ENCODE assay signal across 22 mouse cellular contexts in the genomic region with DNA sequence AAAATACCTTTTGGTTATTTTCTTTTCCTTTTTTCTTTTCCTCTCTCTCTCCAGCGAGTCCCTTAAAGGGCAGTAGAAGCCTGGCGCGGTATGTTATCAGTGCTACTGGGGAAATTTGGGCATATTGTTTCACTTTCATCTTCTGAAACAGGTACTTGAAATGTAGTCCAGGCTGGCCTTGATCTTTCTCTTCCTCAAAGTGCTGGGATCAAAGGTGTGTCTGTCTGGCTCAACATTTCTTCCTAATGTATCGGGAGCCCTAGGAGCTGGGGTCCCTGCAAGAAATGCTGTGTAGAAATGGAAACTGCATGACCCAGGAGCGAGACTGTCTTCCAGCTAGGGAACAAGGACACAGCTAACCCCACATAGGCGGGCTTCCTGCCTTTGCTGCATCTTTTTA. TPM values are rescaled to one million over a fixed set of nuclear protein-coding genes. Genes with fewer than 3 reads are reported as not detected.
A peak's percentile ranks its signal among the peaks of the same experiment; 100 is the strongest.
DNase-seq lines count a peak whose midpoint lies in the region; ATAC-seq and TF ChIP-seq lines count a peak whose summit lies in the region.
"Had no signal": no experiment of that assay in that cellular context is flagged by ENCODE, and none has a peak within 500 bp of the region (broad histone marks: within the 10 kb centered on the region; RNA-seq: fewer than 3 reads in every experiment).

No protein-coding gene starts in this region.

- H3K4me1 ChIP-seq in neural tube, embryonic 12.5 days, result peaks cover 21% of the 10 kb centered on the region
- peaks cover 11% of the 10 kb centered on the region for H3K4me1 ChIP-seq in limb, embryonic 14.5 days (ENCODE audit: control insufficient read depth, insufficient read depth, low read length)
- H3K4me1 ChIP-seq in small intestine, adult 2 months (ENCODE audit: control insufficient read depth, insufficient read depth, insufficient read length, low read length), result no peaks in the 10 kb centered on the region
- H3K4me1 ChIP-seq in hindbrain, embryonic 12.5 days, result peaks cover 10% of the 10 kb centered on the region
- H3K4me1 ChIP-seq: heart, embryonic 13.5 days had no signal

- no peak overlapping the region for H3K4me3 ChIP-seq in neural tube, embryonic 12.5 days
- H3K4me3 ChIP-seq in limb, embryonic 14.5 days (replicated peaks; ENCODE audit: low read length), result no peak overlapping the region
- peak overlapping the region; percentile 18; the same call in 1 of the 2 replicates for H3K4me3 ChIP-seq in small intestine, adult 2 months (ENCODE audit: low read depth, low read length)
- H3K4me3 ChIP-seq in hindbrain, embryonic 12.5 days, result no peak overlapping the region
- H3K4me3 ChIP-seq: embryonic facial prominence, embryonic 12.5 days; forebrain, embryonic 13.5 days; gastrocnemius, adult 2 months; heart, embryonic 13.5 days had no signal

- no peak overlapping the region for H3K9ac ChIP-seq in neural tube, embryonic 12.5 days
- no peak overlapping the region for H3K9ac ChIP-seq in limb, embryonic 14.5 days (ENCODE audit: low read depth, low read length, severe bottlenecking)
- H3K9ac ChIP-seq in hindbrain, embryonic 12.5 days, result no peak overlapping the region
- H3K9ac ChIP-seq: embryonic facial prominence, embryonic 12.5 days; forebrain, embryonic 13.5 days; heart, embryonic 13.5 days; hindbrain, embryonic 14.5 days had no signal

- no peak for TF ChIP-seq POLR2A in limb, embryonic 14.5 days (IDR thresholded peaks at IDR 0.05; ENCODE audit: borderline replicate concordance, extremely low read depth, insufficient read depth, insufficient read length)
- no peak for TF ChIP-seq POLR2A in small intestine, adult 2 months (IDR thresholded peaks at IDR 0.05; ENCODE audit: low read depth, low read length)

- no peak for TF ChIP-seq CTCF in small intestine, adult 2 months (IDR thresholded peaks at IDR 0.05; ENCODE audit: extremely low read depth, insufficient read length, insufficient replicate concordance, low read depth, low read length)

- H3K27me3 ChIP-seq in neural tube, embryonic 12.5 days (replicated peaks), result no peaks in the 10 kb centered on the region
- no peaks in the 10 kb centered on the region for H3K27me3 ChIP-seq in limb, embryonic 14.5 days (ENCODE audit: control insufficient read depth, insufficient read depth, low read length)
- H3K27me3 ChIP-seq in small intestine, adult 2 months (ENCODE audit: control insufficient read depth, insufficient read depth, low read length), result no peaks in the 10 kb centered on the region
- no peaks in the 10 kb centered on the region for H3K27me3 ChIP-seq in hindbrain, embryonic 12.5 days

- peak overlapping the region; percentile 50; the same call in 1 of the 2 replicates for H3K27ac ChIP-seq in neural tube, embryonic 12.5 days
- no peak overlapping the region for H3K27ac ChIP-seq in limb, embryonic 14.5 days (replicated peaks; ENCODE audit: low read depth, low read length)
- H3K27ac ChIP-seq in small intestine, adult 2 months (ENCODE audit: insufficient read depth, low read depth, low read length), result no peak overlapping the region
- no peak overlapping the region for H3K27ac ChIP-seq in hindbrain, embryonic 12.5 days
- H3K27ac ChIP-seq: embryonic facial prominence, embryonic 12.5 days; forebrain, embryonic 13.5 days; gastrocnemius, adult 2 months; heart, embryonic 13.5 days; hindbrain, embryonic 14.5 days had no signal

- no peaks in the 10 kb centered on the region for H3K9me3 ChIP-seq in neural tube, embryonic 12.5 days
- H3K9me3 ChIP-seq in limb, embryonic 14.5 days (ENCODE audit: control insufficient read depth, low read length), result no peaks in the 10 kb centered on the region
- no peaks in the 10 kb centered on the region for H3K9me3 ChIP-seq in hindbrain, embryonic 12.5 days (replicated peaks)
- H3K9me3 ChIP-seq: embryonic facial prominence, embryonic 12.5 days; forebrain, embryonic 13.5 days; G1E had no signal

- DNase-seq in heart, adult 11 months, result peak; percentile 31
- DNase-seq in heart, postnatal 25 days (ENCODE audit: low spot score), result no peak
- DNase-seq in neural tube, embryonic 10.5 days (ENCODE audit: extremely low spot score, low spot score), result no peak
- no peak for DNase-seq in limb, embryonic 14.5 days (ENCODE audit: low spot score)
- DNase-seq in cerebellum, postnatal 10 days, result no peak
- DNase-seq: adrenal gland, adult 8-10 months; cerebellum, adult 11 months; cerebellum, adult 8-10 months; cerebellum, postnatal 25 days; gastrocnemius, adult 2 months; gastrocnemius, postnatal 25 days; heart, postnatal 4 days had no signal

- 78% methylated on average over 6 of the region's 6 CpGs for WGBS in neural tube, embryonic 12.5 days
- 56% methylated on average over 6 of the region's 6 CpGs for WGBS in limb, embryonic 14.5 days
- WGBS in small intestine, adult 2 months, result 46% methylated on average over 6 of the region's 6 CpGs
- 85% methylated on average over 6 of the region's 6 CpGs for WGBS in hindbrain, embryonic 12.5 days

- no peaks in the 10 kb centered on the region for H3K36me3 ChIP-seq in neural tube, embryonic 12.5 days
- no peaks in the 10 kb centered on the region for H3K36me3 ChIP-seq in limb, embryonic 14.5 days (ENCODE audit: control insufficient read depth, insufficient read depth, low read length)
- no peaks in the 10 kb centered on the region for H3K36me3 ChIP-seq in small intestine, adult 2 months (ENCODE audit: control insufficient read depth, insufficient read depth, low read length)
- H3K36me3 ChIP-seq in hindbrain, embryonic 12.5 days, result no peaks in the 10 kb centered on the region
- H3K36me3 ChIP-seq: embryonic facial prominence, embryonic 12.5 days; G1E; heart, embryonic 13.5 days had no signal

- intact Hi-C loops in heart, postnatal 25 days (cut with DNase I), result no loop called here

- H3K4me2 ChIP-seq in neural tube, embryonic 12.5 days (replicated peaks), result no peak overlapping the region
- H3K4me2 ChIP-seq in limb, embryonic 14.5 days (replicated peaks; ENCODE audit: low read depth, low read length, severe bottlenecking), result no peak overlapping the region
- no peak overlapping the region for H3K4me2 ChIP-seq in hindbrain, embryonic 12.5 days (replicated peaks)
- H3K4me2 ChIP-seq: embryonic facial prominence, embryonic 12.5 days; forebrain, embryonic 13.5 days; heart, embryonic 13.5 days; hindbrain, embryonic 14.5 days had no signal

- no peak for ATAC-seq in neural tube, embryonic 12.5 days (ENCODE audit: low FRiP score, low read depth)
- ATAC-seq in limb, embryonic 14.5 days (ENCODE audit: low FRiP score, low read depth), result 0 out of 2 replicates have a peak, but pooled peaks have one; percentile 37
- ATAC-seq in hindbrain, embryonic 12.5 days (ENCODE audit: low FRiP score), result no peak
- ATAC-seq: forebrain, embryonic 13.5 days had no signal

RNA-seq across cellular contexts. Expression of a gene that starts 16.0 kb away (rescaled TPM):
- total RNA-seq in heart, postnatal 25 days (2021), result not detected
- polyA plus RNA-seq in neural tube, embryonic 12.5 days (2016; fragmentation: Nextera tagmentation; extraction: Ambion mirVana), result 0.93 and 1.8 TPM in 2 replicates
- 0.41 and 0.53 TPM in 2 replicates for polyA plus RNA-seq in limb, embryonic 14.5 days (2012; rRNA removed)
- polyA plus RNA-seq in limb, embryonic 14.5 days (2014; fragmentation: Nextera tagmentation; extraction: Ambion mirVana), result 1.6 and 2.0 TPM in 2 replicates
- polyA plus RNA-seq in small intestine, adult 2 months (2012; rRNA removed), result not detected in 2 replicates
- polyA plus RNA-seq in hindbrain, embryonic 12.5 days (2016; fragmentation: Nextera tagmentation; extraction: Ambion mirVana), result 0.89 and 2.0 TPM in 2 replicates
- total RNA-seq: adrenal gland, postnatal 4 days; gastrocnemius, adult 2 months; heart, postnatal 4 days had no signal
- polyA plus RNA-seq: G1E had no signal

RNA-seq across cellular contexts. Expression of a gene that starts 49.1 kb away (rescaled TPM):
- not detected for total RNA-seq in heart, postnatal 25 days (2021)
- not detected in 2 replicates for polyA plus RNA-seq in neural tube, embryonic 12.5 days (2016; fragmentation: Nextera tagmentation; extraction: Ambion mirVana)
- polyA plus RNA-seq in limb, embryonic 14.5 days (2012; rRNA removed), result 0.11 and 0.12 TPM in 2 replicates
- polyA plus RNA-seq in limb, embryonic 14.5 days (2014; fragmentation: Nextera tagmentation; extraction: Ambion mirVana), result 0.32 and 0.43 TPM in 2 replicates
- not detected in 2 replicates for polyA plus RNA-seq in small intestine, adult 2 months (2012; rRNA removed)
- polyA plus RNA-seq in hindbrain, embryonic 12.5 days (2016; fragmentation: Nextera tagmentation; extraction: Ambion mirVana), result not detected in 2 replicates
- total RNA-seq: adrenal gland, postnatal 4 days; gastrocnemius, adult 2 months; gastrocnemius, postnatal 25 days; granulocyte monocyte progenitor cell, adult 5-6 weeks; heart, postnatal 4 days had no signal
- polyA plus RNA-seq: forebrain, embryonic 13.5 days; G1E had no signal
